Mouse (Mus musculus) T-helper 1 cell (primary cell): ENCODE data around the gene Fgfr3.

Experiments
- in situ Hi-C: fragments of 300-600 bp; cut with MboI, MseI; formaldehyde crosslinking; loops from one replicate; pipeline ENCODE4 v1.15.1; 2025; ENCODE audit warnings: high pct_unique_total_duplicates

Fgfr3 gene

DNA sequence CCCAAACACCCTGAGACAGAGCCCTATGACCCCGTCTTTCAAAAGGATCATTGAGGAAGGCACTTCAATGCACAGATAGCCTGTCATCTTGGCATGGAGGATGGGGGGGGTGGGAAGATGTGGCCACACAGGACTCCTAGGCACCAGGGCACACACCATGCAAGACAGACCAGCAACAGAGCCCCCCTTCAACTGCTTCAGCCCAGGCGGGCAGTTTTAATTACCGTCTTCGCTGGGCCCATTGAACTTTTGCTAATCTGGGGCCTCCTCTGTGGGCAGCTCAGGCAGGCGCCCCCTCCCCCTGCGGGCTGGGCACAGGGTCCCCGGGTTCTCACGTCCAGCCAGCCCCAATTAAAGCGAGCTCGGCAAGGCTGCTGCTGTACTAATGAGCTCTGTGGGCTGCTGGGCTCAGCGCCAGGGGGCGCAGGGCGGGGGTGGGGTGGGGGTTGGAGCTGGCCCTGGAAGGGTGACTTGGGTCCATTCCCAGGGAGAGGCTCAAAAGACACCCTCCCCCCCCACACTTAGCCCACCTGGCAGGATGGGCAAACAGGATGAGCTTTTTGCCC, 23.4 kb upstream of the Fgfr3 start:
- in situ Hi-C loops: no loop called here

GRCm38 (mm10) chr5:33698669-33699068, 22.8 kb upstream of the Fgfr3 start:
- in situ Hi-C loops: no loop called here

DNA sequence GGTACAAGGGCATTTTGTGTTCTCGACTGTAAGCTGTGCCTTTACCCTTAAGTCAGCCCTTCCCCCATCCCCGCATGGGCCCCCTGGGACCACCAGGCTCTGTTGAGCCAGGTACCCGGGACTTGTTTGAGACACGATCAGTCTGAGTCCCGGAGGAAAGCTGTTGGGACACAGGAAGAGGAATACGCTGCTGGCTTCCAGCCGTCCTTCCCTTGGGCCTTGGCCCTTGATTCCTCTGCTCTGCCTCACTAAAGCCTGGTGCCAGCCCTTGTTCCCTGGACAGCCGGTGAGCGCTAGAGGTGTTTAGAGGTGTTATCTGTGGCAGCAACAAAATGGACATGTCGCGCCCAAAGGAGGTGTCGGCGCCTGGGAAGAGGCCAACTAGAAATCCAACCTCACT, 21.5 kb upstream of the Fgfr3 start:
- in situ Hi-C loops: loop anchor here (25.0 kb wide), 1 partner anchor 1562 kb away; no protein-coding TSS in a partner anchor

- in situ Hi-C loops: loop anchor here (25.0 kb wide), 1 partner anchor 1560 kb away; no protein-coding TSS in a partner anchor
Observed at GRCm38 (mm10) chr5:33701832-33702231, 19.6 kb upstream of the Fgfr3 start.

GRCm38 (mm10) chr5:33703999-33704398, 17.5 kb upstream of the Fgfr3 start:
- in situ Hi-C loops: loop anchor here (25.0 kb wide), 1 partner anchor 1558 kb away; no protein-coding TSS in a partner anchor

DNA sequence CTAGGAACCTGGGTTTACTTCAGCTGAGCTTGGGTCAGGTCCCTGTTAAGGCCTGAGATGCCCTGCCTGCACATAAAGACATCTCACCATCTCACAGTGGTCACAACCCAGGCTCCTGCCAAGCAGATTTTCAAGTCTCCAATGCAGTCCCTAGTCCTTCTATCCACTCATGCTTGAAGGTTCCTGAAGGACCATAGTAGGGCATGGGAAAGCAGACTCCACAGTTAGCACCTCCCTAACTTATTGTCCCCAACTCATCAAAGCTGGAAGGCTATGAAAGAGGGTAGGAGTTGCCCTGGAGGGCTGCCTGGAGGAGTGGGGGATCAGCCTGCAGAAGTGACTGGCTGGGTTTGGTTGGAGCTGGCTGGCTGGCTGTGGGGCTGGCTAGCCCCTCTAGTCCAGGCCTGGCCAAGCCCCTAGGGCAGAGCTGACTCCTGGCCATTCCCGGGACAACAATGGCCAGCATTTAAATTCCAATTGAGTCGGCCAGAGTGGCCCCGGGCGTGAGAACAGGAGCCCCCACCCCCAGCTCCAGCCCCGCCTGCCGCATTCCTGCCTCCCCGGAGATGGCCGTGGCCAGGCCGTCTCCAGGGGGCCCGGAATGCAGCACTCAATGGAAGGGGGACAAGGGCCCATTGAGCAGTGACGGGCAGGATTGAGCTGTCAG, 16.4 kb upstream of the Fgfr3 start:
- in situ Hi-C loops: loop anchor here (25.0 kb wide), 1 partner anchor 1557 kb away; no protein-coding TSS in a partner anchor

DNA sequence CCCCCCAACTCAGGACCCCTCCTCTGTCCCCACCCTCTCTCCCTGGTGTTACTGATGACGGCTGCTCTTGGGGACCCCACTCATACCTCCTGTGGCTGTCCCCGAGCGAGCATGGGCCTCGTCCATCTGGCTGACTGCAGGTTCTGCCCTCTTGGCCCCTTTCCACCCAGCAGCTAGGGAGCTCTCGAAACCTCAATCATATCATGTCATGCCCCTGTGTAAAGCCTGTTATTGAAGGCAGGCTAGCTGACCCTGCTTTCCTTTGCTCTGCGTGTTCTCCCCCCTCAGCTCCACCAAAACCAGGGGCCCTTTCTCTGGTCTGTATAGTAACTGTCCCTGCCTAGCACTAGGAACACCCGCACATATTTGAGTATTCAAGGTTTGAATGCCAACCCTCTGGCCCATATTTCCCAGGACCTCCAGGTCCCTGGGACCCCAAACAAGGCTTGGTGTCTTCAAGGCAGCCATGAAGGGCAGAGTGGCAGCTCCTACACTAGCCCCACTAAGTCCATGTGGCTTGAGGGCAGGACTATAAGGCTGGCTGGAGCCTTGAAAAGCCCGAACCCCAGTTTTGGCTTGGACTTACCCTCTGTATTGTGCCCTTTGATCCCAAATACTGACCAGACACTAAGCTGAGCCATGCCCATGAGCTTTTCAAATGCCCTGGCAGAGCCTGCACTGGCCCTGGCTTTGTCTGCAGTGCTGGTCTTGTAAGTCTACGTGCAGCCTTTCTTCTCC, 15.7 kb upstream of the Fgfr3 start:
- in situ Hi-C loops: loop anchor here (25.0 kb wide), 1 partner anchor 1557 kb away; no protein-coding TSS in a partner anchor

DNA sequence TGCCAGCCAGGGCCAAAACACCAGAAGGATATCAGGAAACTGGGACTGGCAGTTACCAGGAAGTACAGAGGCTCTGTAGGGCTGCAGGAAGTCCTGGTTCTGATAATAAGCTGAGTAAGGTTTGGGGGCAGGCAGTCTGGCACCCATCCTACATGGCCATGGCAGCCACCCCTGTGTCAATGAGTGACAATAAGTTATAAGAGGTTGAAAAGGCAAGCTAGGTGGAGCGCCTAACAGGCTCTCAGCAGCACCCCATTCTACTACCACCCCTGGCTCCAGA, 15.2 kb upstream of the Fgfr3 start:
- in situ Hi-C loops: loop anchor here (25.0 kb wide), 1 partner anchor 1556 kb away; no protein-coding TSS in a partner anchor

GRCm38 (mm10) chr5:33707163-33707562, 14.3 kb upstream of the Fgfr3 start:
- in situ Hi-C loops: loop anchor here (25.0 kb wide), 1 partner anchor 1555 kb away; no protein-coding TSS in a partner anchor

DNA sequence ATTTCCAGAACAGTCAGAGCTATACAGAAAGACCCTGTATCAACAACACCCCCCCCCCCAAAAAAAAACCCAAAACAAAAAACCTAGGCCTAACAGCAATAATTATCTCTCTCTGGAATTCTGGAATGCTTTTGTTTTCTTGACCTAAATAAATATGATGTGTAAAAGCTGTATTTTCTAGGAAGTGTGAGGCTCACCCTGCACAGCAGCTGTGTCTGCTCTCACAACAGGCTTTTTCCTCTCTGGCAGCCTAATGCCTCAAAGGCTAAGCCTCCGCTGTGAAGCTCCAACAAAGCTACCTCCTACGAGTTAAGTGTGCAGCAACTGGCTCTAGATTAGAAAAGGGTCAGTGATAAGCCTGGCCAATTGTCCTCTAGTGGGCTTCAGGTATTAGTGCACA, 12.4 kb upstream of the Fgfr3 start:
- in situ Hi-C loops: loop anchor here (25.0 kb wide), 1 partner anchor 1553 kb away; no protein-coding TSS in a partner anchor

- in situ Hi-C loops: loop anchor here (25.0 kb wide), 1 partner anchor 1550 kb away; no protein-coding TSS in a partner anchor
Observed at GRCm38 (mm10) chr5:33712550-33712949, 8.9 kb upstream of the Fgfr3 start.

DNA sequence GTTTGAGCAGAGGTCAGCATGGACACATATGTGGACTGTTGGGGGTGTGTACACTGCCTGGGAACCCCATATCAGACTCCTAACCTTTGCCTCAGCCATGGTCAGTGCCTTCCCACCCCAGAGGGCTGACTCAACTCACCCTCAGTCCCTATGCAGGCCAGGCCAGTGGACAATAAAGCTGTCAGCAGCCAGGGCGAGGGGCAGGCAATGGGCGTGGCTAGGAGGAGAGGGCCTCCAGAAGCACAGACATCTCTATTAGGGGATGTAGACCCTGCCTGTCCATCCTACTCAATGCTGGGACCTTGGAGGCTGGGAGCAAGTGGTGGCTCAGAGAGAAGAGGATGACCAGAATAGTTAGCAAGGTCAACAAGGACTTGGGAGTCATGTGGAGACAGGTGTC, 6.3 kb upstream of the Fgfr3 start:
- in situ Hi-C loops: loop anchor here (25.0 kb wide), 1 partner anchor 1547 kb away; no protein-coding TSS in a partner anchor

- in situ Hi-C loops: loop anchor here (25.0 kb wide), 1 partner anchor 1546 kb away; no protein-coding TSS in a partner anchor
Observed at GRCm38 (mm10) chr5:33716467-33716866, 5.0 kb upstream of the Fgfr3 start.

GRCm38 (mm10) chr5:33718460-33718859, 3.0 kb upstream of the Fgfr3 start:
- in situ Hi-C loops: loop anchor here (25.0 kb wide), 1 partner anchor 1544 kb away; no protein-coding TSS in a partner anchor

GRCm38 (mm10) chr5:33720852-33721490, 503 bp upstream of the Fgfr3 start:
- in situ Hi-C loops: loop anchor here (25.0 kb wide), 1 partner anchor 1541 kb away; no protein-coding TSS in a partner anchor

DNA sequence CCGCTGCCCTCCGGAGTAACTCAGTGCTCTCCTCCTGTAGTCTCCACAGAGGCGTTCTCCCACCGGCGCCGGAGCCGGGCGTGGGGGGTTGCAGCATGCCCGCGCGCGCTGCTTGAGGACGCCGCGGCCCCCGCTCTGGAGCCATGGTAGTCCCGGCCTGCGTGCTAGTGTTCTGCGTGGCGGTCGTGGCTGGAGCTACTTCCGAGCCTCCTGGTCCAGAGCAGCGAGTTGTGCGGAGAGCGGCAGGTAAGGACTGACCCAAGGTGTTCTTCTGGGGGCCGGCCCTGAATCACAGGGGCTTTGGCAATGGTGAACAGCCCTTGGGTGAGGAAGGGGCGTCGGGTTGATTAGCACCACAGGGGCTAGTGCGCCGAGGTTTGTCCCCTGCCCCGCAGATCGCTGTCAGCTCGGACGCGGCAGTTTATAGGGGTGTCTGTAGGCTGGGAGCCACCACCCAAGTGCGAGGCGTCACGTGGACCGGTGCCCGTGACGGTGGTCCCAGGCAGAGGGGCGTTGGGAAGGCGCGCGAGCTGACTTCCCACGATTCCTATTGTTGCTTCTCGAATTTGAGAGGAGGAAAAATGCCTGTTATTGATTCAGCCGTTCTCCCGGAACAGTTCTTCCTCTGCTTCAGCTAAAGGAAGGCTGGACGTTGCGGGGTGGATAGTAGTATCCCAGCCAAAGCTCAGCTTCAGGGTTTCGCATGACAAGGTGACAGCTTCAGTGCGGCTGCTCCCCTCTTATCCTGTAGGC, 968 bp downstream of the Fgfr3 start:
- in situ Hi-C loops: loop anchor here (25.0 kb wide), 1 partner anchor 1540 kb away; no protein-coding TSS in a partner anchor

- in situ Hi-C loops: loop anchor here (25.0 kb wide), 1 partner anchor 1539 kb away; no protein-coding TSS in a partner anchor
Observed at GRCm38 (mm10) chr5:33723019-33723640, 1.7 kb downstream of the Fgfr3 start.

- in situ Hi-C loops: loop anchor here (25.0 kb wide), 1 partner anchor 1538 kb away; no protein-coding TSS in a partner anchor
Observed at GRCm38 (mm10) chr5:33723641-33724465, 2.4 kb downstream of the Fgfr3 start.

- in situ Hi-C loops: no loop called here
Observed at GRCm38 (mm10) chr5:33726081-33726647, 4.7 kb downstream of the Fgfr3 start.
